Mouse (Mus musculus) G1E (cell line): ENCODE measurements around the gene Klhl5. TPM values are rescaled to one million over a fixed set of nuclear protein-coding genes. Genes with fewer than 3 reads are reported as not detected.

ENCODE experiments used
- ATAC-seq: 2 replicates; pipeline ENCODE4 v1.8.0; 2016; ENCODE audit warnings: mild to moderate bottlenecking; ENCODE audit not compliant: insufficient number of reproducible peaks, poor library complexity, low FRiP score, severe bottlenecking; ENCODE audit errors: extremely low read depth
- DNase-seq: peaks from one replicate; pipeline ENCODE4 v3.0.0; 2012; ENCODE audit warnings: low spot score
- H3K27me3 ChIP-seq: 2 replicates; pipeline ENCODE4 v1.6.1; 2012; ENCODE audit warnings: mild to moderate bottlenecking, low read length, inconsistent platforms; ENCODE audit not compliant: insufficient read depth
- H3K36me3 ChIP-seq: replicated peaks from 2 replicates; pipeline ENCODE3; 2012; ENCODE audit warnings: mild to moderate bottlenecking, inconsistent platforms
- H3K4me1 ChIP-seq: 2 replicates; pipeline ENCODE4 v1.6.1; 2012; ENCODE audit warnings: low read depth, low read length, inconsistent platforms, mixed read lengths; ENCODE audit not compliant: insufficient read depth
- H3K4me3 ChIP-seq: 2 replicates; pipeline ENCODE4 v1.5.1; 2012; ENCODE audit warnings: low read depth, mild to moderate bottlenecking, inconsistent platforms, low read length, moderate library complexity, mixed read lengths
- H3K9me3 ChIP-seq: replicated peaks from 2 replicates; pipeline ENCODE4 v1.6.1; 2012; ENCODE audit warnings: inconsistent platforms
- CTCF ChIP-seq: IDR thresholded peaks from 2 replicates; pipeline ENCODE4 v1.5.1; 2012; ENCODE audit warnings: low read depth, low read length, inconsistent platforms, mixed read lengths
- GATA1 ChIP-seq: IDR thresholded peaks from 2 replicates; pipeline ENCODE4 v1.6.1; 2012; ENCODE audit warnings: borderline replicate concordance, low read length, inconsistent platforms, mixed read lengths
- GATA2 ChIP-seq: IDR thresholded peaks from 2 replicates; pipeline ENCODE4 v1.6.1; 2012; ENCODE audit warnings: low read depth, low read length, inconsistent platforms, borderline replicate concordance
- POLR2AphosphoS5 ChIP-seq: IDR thresholded peaks from 2 replicates; pipeline ENCODE4 v1.6.1; 2012; ENCODE audit warnings: low read depth, low read length, inconsistent platforms; ENCODE audit not compliant: insufficient replicate concordance
- TAL1 ChIP-seq: conservative IDR thresholded peaks from 2 replicates; pipeline ENCODE4 v1.6.1; 2012; ENCODE audit warnings: low read depth, low read length, inconsistent platforms, mixed read lengths
- polyA plus RNA-seq: library from polyadenylated mRNA; stranded (reverse); fragments of >175 nt; gene quantifications from 2 replicates; pipeline ENCODE4 v1.2.3, GENCODE M21; 2012
- total RNA-seq, 2 experiments: library from RNA; stranded (forward) in 1 of 2; stranded (reverse) in 1 of 2; fragments of 200-1000 nt in 1 of 2; fragments of >200 nt in 1 of 2; fragmentation: Nextera tagmentation in 1 of 2; gene quantifications; 2 replicates each; pipeline ENCODE4 v1.2.3; 2014 to 2017

Gene Klhl5
- total and polyA plus RNA-seq, 3 experiments = 0.07 to 4.7 (median 0.49) TPM

GRCm38 (mm10) chr5:65119495-65119894, 12.2 kb downstream of the Klhl5 start:
- no peak overlapping the region for H3K4me3 ChIP-seq
- DNase-seq (no peak), ATAC-seq (no peak)
- H3K4me1 ChIP-seq = no peaks in the 10 kb centered on the region
- no peaks in the 10 kb centered on the region for H3K9me3 ChIP-seq
- H3K27me3 ChIP-seq = no peaks in the 10 kb centered on the region
- no peak for TF ChIP-seq POLR2AphosphoS5
- TF ChIP-seq TAL1 = no peak
- no peak for TF ChIP-seq GATA2
- TF ChIP-seq GATA1 = no peak
- no peak for TF ChIP-seq CTCF
- no peaks in the 10 kb centered on the region for H3K36me3 ChIP-seq

DNA sequence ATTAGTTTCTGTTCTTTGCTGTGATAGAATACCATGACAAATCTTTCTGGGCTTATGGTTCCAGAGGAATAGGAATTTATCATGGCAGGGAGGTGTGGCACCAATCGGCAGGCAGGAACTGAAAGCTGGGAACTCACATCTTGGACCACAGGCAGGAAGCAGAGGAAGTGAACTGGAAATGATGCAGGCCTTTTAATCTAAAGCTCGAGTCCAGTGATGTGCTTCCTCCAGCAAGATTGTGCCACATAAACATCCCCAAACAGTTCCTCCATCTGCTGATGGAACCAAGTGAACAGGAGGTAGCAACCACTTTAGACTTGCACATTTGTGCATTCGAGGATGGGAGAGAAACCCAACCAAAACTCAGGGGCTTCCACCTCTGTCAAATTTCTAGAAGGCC, 12.6 kb downstream of the Klhl5 start:
- DNase-seq (no peak), ATAC-seq (no peak)
- no peaks in the 10 kb centered on the region for H3K4me1 ChIP-seq
- no peak overlapping the region for H3K4me3 ChIP-seq
- TF ChIP-seq GATA2 (no peak), CTCF (no peak), TAL1 (no peak), GATA1 (no peak), POLR2AphosphoS5 (no peak)
- no peaks in the 10 kb centered on the region for H3K9me3 ChIP-seq
- no peaks in the 10 kb centered on the region for H3K27me3 ChIP-seq
- H3K36me3 ChIP-seq = no peaks in the 10 kb centered on the region

- Histone ChIP-seq H3K9me3 (no peaks in the 10 kb centered on the region), H3K4me1 (no peaks in the 10 kb centered on the region), H3K36me3 (no peaks in the 10 kb centered on the region), H3K27me3 (no peaks in the 10 kb centered on the region), H3K4me3 (no peak overlapping the region)
- ATAC-seq (no peak), DNase-seq (no peak)
- no peak for TF ChIP-seq CTCF
- TF ChIP-seq POLR2AphosphoS5 = no peak
- no peak for TF ChIP-seq TAL1
- TF ChIP-seq GATA1 = no peak
- no peak for TF ChIP-seq GATA2
Measured at GRCm38 (mm10) chr5:65122616-65123015, 15.3 kb downstream of the Klhl5 start.

GRCm38 (mm10) chr5:65126137-65126536, 18.8 kb downstream of the Klhl5 start:
- no peak overlapping the region for H3K4me3 ChIP-seq
- no peaks in the 10 kb centered on the region for H3K9me3 ChIP-seq
- no peaks in the 10 kb centered on the region for H3K4me1 ChIP-seq
- no peaks in the 10 kb centered on the region for H3K36me3 ChIP-seq
- TF ChIP-seq GATA2 (no peak), TAL1 (no peak), CTCF (no peak), POLR2AphosphoS5 (no peak), GATA1 (no peak)
- ATAC-seq (no peak), DNase-seq (no peak)
- H3K27me3 ChIP-seq = no peaks in the 10 kb centered on the region

- Histone ChIP-seq H3K4me3 (no peak overlapping the region), H3K4me1 (no peaks in the 10 kb centered on the region), H3K9me3 (no peaks in the 10 kb centered on the region), H3K27me3 (no peaks in the 10 kb centered on the region), H3K36me3 (no peaks in the 10 kb centered on the region)
- ATAC-seq = no peak
- TF ChIP-seq GATA1 = no peak
- TF ChIP-seq CTCF = no peak
- TF ChIP-seq TAL1 = no peak
- no peak for TF ChIP-seq GATA2
- TF ChIP-seq POLR2AphosphoS5 = no peak
- DNase-seq = no peak
Measured at GRCm38 (mm10) chr5:65128481-65128880, 21.1 kb downstream of the Klhl5 start.

- Histone ChIP-seq H3K9me3 (no peaks in the 10 kb centered on the region), H3K4me3 (no peak overlapping the region), H3K4me1 (no peaks in the 10 kb centered on the region), H3K36me3 (no peaks in the 10 kb centered on the region), H3K27me3 (no peaks in the 10 kb centered on the region)
- TF ChIP-seq TAL1 (no peak), GATA1 (no peak), GATA2 (no peak), POLR2AphosphoS5 (no peak), CTCF (no peak)
- ATAC-seq (no peak), DNase-seq (no peak)
Measured at GRCm38 (mm10) chr5:65130528-65131210, 23.3 kb downstream of the Klhl5 start.
